Mouse (Mus musculus) liver, postnatal 0 days (tissue): ENCODE measurements around the gene Rbms3. TPM values are rescaled to one million over a fixed set of nuclear protein-coding genes. Genes with fewer than 3 reads are reported as not detected.
A peak's percentile ranks its signal among the peaks of the same experiment; 100 is the strongest.

Experiments
- ATAC-seq: fragments of 200-750 bp; cut with Nextera tagmentation; 2 replicates; pipeline ENCODE4 v1.8.0; 2017; ENCODE audit warnings: mild to moderate bottlenecking, moderate library complexity
- DNase-seq: peaks from one replicate; pipeline ENCODE4 v3.0.0-alpha.2; 2016
- H3K27ac ChIP-seq: fragments of 300-500 bp; sonication (generic); 2 replicates; pipeline ENCODE4 v1.5.1; 2014; ENCODE audit warnings: antibody characterized with exemption, moderate library complexity, mild to moderate bottlenecking, low read depth
- H3K27me3 ChIP-seq: fragments of 300-500 bp; sonication (generic); 2 replicates; pipeline ENCODE4 v1.6.1; 2014; ENCODE audit warnings: low read length, control low read depth, mixed read lengths; ENCODE audit not compliant: insufficient read depth
- H3K36me3 ChIP-seq: fragments of 300-500 bp; sonication (generic); replicated peaks from 2 replicates; pipeline ENCODE4 v1.6.1; 2014; ENCODE audit warnings: mild to moderate bottlenecking, control low read depth, low read length, moderate library complexity, mixed read lengths; ENCODE audit not compliant: insufficient read depth
- H3K4me1 ChIP-seq: fragments of 300-500 bp; sonication (generic); 2 replicates; pipeline ENCODE4 v1.6.1; 2014; ENCODE audit warnings: antibody characterized with exemption, mild to moderate bottlenecking, control low read depth; ENCODE audit not compliant: insufficient read depth
- H3K4me2 ChIP-seq: fragments of 300-500 bp; sonication (generic); 2 replicates; pipeline ENCODE4 v1.6.1; 2014; ENCODE audit warnings: low read depth, mild to moderate bottlenecking, low read length, moderate library complexity, mixed read lengths
- H3K4me3 ChIP-seq: fragments of 300-500 bp; sonication (generic); 2 replicates; pipeline ENCODE4 v1.5.1; 2014; ENCODE audit warnings: low read depth, low read length
- H3K9ac ChIP-seq: fragments of 300-500 bp; sonication (generic); replicated peaks from 2 replicates; pipeline ENCODE4 v1.6.1; 2014; ENCODE audit warnings: mild to moderate bottlenecking, moderate library complexity
- H3K9me3 ChIP-seq: fragments of 300-500 bp; sonication (generic); 2 replicates; pipeline ENCODE4 v1.6.1; 2016; ENCODE audit warnings: mild to moderate bottlenecking, control low read depth, low read length, mixed read lengths
- CTCF ChIP-seq: sonication (generic); IDR thresholded peaks from 2 replicates; pipeline ENCODE4 v1.5.1; 2016; ENCODE audit warnings: antibody characterized with exemption, low read depth
- EP300 ChIP-seq: IDR thresholded peaks from 2 replicates; pipeline ENCODE4 v1.6.1; 2016; ENCODE audit warnings: antibody characterized with exemption, low read depth, mild to moderate bottlenecking
- WGBS: fragments of 180-500 bp; shearing (Covaris S2); extraction: QIAGEN DNeasy Blood & Tissue Kit; methylation state at CpG from one replicate; pipeline ENCODE4 v1.1.7; 2014; ENCODE audit not compliant: insufficient replicate concordance; 5-methylcytosine and 5-hydroxymethylcytosine counted together
- polyA plus RNA-seq: library from polyadenylated mRNA; unstranded; fragments of >200 nt; fragmentation: Nextera tagmentation; extraction: Ambion mirVana; gene quantifications from 2 replicates; pipeline ENCODE4 v1.2.1, GENCODE M21; 2015

Gene Rbms3
- polyA plus RNA-seq, 1 experiment from 2014 or later, result 2.8 TPM

GRCm38 (mm10) chr9:116980801-116981200 lies 648.9 kb downstream of the Rbms3 start:
- WGBS, result 76% methylated on average over 5 of the region's 5 CpGs
- Histone ChIP-seq H3K4me2 (no peak overlapping the region), H3K9ac (no peak overlapping the region), H3K27me3 (no peaks in the 10 kb centered on the region), H3K4me3 (no peak overlapping the region), H3K36me3 (no peaks in the 10 kb centered on the region), H3K27ac (no peak overlapping the region), H3K9me3 (no peaks in the 10 kb centered on the region), H3K4me1 (no peaks in the 10 kb centered on the region)
- TF ChIP-seq EP300 (no peak), CTCF (no peak)
- DNase-seq, result no peak
- no peak for ATAC-seq

DNA sequence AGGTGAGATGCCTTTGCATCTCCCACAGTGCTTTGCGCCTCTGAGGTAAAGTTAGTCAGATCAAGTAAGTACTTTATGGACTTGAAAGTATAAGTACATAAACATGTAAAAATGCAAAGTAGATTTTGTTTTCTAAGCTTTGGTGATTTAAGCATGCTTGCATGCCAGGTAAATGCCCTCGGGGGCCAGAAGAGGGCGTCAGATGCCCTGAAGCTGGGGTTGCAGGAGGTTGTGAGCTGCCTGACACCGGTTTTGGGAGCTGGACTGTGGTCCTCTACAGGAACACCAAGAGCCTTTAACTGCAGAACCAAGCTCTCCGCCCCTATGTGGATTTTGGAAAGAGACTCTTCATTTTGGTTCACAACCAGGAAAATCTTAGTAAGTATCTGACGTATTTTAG lies 652.3 kb downstream of the Rbms3 start:
- WGBS, result 78% methylated on average over 6 of the region's 6 CpGs
- H3K4me2 ChIP-seq, result no peak overlapping the region
- H3K27me3 ChIP-seq, result no peaks in the 10 kb centered on the region
- no peaks in the 10 kb centered on the region for H3K9me3 ChIP-seq
- no peak for DNase-seq
- H3K4me3 ChIP-seq, result no peak overlapping the region
- no peaks in the 10 kb centered on the region for H3K4me1 ChIP-seq
- no peak overlapping the region for H3K9ac ChIP-seq
- TF ChIP-seq CTCF (no peak), EP300 (no peak)
- no peaks in the 10 kb centered on the region for H3K36me3 ChIP-seq
- H3K27ac ChIP-seq, result no peak overlapping the region
- no peak for ATAC-seq

DNA sequence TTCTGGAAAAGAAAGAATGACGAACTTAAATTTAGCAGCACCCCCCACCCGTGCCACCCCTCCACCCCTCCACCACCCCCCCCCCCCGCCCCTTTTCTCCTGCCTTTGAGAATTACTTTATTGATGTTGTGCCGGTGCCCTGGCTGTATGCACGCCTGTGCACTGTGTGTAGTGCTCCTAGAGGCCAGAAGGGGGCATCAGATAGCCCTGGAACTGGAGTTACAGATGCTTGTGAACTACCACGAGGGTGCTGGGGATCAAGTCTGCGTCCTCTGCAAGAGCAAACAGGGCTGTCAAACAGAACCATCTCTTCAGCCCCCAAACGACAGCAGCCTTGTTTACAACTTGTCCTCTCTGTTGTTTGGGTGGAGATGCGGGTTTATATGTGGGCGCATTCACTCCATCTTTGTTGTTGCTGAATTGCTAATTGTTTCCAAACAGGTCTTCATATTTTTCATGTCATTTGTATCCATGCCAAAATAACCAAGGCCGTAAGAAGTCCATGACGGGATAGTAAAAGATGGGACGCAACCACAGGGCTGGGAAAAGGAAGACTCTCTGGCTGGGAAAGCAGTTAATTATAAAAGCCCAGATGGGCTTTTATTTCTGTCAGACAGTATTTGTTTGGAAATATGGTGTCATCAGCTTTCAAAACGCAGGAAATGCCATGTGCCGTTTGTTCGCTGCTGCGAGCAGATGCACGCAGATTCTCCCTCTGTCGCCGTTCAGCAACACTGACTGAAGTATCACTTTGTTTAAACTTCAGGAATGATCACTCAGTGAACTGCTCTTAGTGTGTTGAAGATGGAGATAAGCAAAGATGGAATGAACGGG lies 652.9 kb downstream of the Rbms3 start:
- no peak for DNase-seq
- TF ChIP-seq EP300, result no peak
- 0 out of 2 replicates have a peak, but pooled peaks have one; percentile 13 for TF ChIP-seq CTCF
- Histone ChIP-seq H3K27ac (no peak overlapping the region), H3K36me3 (no peaks in the 10 kb centered on the region), H3K27me3 (no peaks in the 10 kb centered on the region), H3K9ac (no peak overlapping the region), H3K4me1 (no peaks in the 10 kb centered on the region), H3K4me2 (no peak overlapping the region), H3K4me3 (no peak overlapping the region), H3K9me3 (no peaks in the 10 kb centered on the region)
- no peak for ATAC-seq
- WGBS, result 82% methylated on average over 21 of the region's 21 CpGs

DNA sequence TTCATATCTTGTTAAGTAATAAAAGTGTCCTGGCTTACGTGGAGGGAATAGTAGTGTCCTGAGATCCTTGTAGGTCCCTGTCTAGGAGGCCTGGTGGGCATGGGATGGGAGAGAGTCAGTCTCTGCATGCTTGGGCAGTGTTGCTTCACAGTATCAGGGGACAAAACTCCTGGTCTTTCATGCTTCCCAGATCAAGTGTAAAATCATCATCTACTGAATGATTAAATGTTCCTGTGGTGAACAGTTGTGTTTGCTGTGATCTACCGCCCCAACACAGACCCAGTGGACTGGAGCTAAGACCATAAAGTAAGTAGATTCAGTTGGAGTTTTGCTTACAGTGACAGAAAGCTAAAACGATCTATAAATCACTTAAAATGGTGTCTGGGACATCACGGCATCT lies 654.4 kb downstream of the Rbms3 start:
- TF ChIP-seq EP300, result no peak
- no peak for TF ChIP-seq CTCF
- H3K9ac ChIP-seq, result no peak overlapping the region
- no peak for DNase-seq
- no peaks in the 10 kb centered on the region for H3K27me3 ChIP-seq
- H3K4me1 ChIP-seq, result no peaks in the 10 kb centered on the region
- no peak overlapping the region for H3K4me3 ChIP-seq
- no peak overlapping the region for H3K4me2 ChIP-seq
- no peak overlapping the region for H3K27ac ChIP-seq
- no peaks in the 10 kb centered on the region for H3K36me3 ChIP-seq
- 75% methylated on average over 4 of the region's 4 CpGs for WGBS
- ATAC-seq, result no peak
- no peaks in the 10 kb centered on the region for H3K9me3 ChIP-seq

DNA sequence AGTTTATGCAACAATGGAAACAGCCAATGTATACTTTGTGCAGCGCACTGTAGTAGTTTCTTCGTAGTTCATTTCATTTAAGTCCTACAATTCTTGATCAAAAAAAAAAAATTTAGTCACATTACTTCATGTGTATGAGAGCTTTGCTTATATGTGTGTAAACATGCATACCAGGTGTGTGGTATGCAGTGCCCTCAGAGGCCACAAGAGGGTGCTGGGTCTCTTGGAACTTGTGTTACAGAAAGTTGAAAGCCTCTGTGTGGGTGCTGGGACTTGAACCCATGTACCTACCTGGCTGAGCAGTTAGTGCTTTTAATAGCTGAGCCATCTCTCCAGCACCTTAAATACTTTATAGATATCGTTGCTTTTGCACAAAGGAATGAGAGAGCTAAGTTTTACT lies 655.6 kb downstream of the Rbms3 start:
- H3K4me2 ChIP-seq, result no peak overlapping the region
- DNase-seq (no peak), ATAC-seq (no peak)
- no peak overlapping the region for H3K27ac ChIP-seq
- no peaks in the 10 kb centered on the region for H3K9me3 ChIP-seq
- no peaks in the 10 kb centered on the region for H3K4me1 ChIP-seq
- WGBS, result 71% methylated on average over 3 of the region's 3 CpGs
- H3K9ac ChIP-seq, result no peak overlapping the region
- no peaks in the 10 kb centered on the region for H3K27me3 ChIP-seq
- no peaks in the 10 kb centered on the region for H3K36me3 ChIP-seq
- TF ChIP-seq EP300 (no peak), CTCF (peak; percentile 26; the same call in 1 of the 2 replicates)
- H3K4me3 ChIP-seq, result no peak overlapping the region

- no peak for ATAC-seq
- Histone ChIP-seq H3K4me2 (no peak overlapping the region), H3K4me1 (no peaks in the 10 kb centered on the region), H3K27ac (no peak overlapping the region), H3K36me3 (no peaks in the 10 kb centered on the region), H3K9ac (no peak overlapping the region), H3K27me3 (no peaks in the 10 kb centered on the region), H3K4me3 (no peak overlapping the region), H3K9me3 (no peaks in the 10 kb centered on the region)
- TF ChIP-seq EP300, result no peak
- TF ChIP-seq CTCF, result no peak
- no peak for DNase-seq
- 29% methylated on average over 2 of the region's 2 CpGs for WGBS
These were observed 656.1 kb downstream of the Rbms3 start for GRCm38 (mm10) chr9:116973594-116973993.
